Mouse (Mus musculus): ENCODE data around the gene Zfhx3.
A peak's percentile ranks its signal among the peaks of the same experiment; 100 is the strongest.

The Zfhx3 gene

GRCm38 (mm10) chr8:108689694-108690093 lies 747.2 kb downstream of the Zfhx3 start:
- no peak for DNase-seq

GRCm38 (mm10) chr8:108690576-108691455 lies 748.4 kb downstream of the Zfhx3 start:
- no peak for DNase-seq

GRCm38 (mm10) chr8:108691456-108692238 lies 749.2 kb downstream of the Zfhx3 start:
- DNase-seq = peak; percentile 48 to 58

- peak; percentile 40 to 58 for DNase-seq
Observed at GRCm38 (mm10) chr8:108692239-108692627, 749.8 kb downstream of the Zfhx3 start.

GRCm38 (mm10) chr8:108692669-108693665 lies 750.5 kb downstream of the Zfhx3 start:
- DNase-seq = no peak

- peak; percentile 69 to 79 for DNase-seq
Observed at GRCm38 (mm10) chr8:108693841-108694240, 751.4 kb downstream of the Zfhx3 start.

GRCm38 (mm10) chr8:108694516-108694915 lies 752.1 kb downstream of the Zfhx3 start:
- no peak for DNase-seq

- no peak for DNase-seq
Observed at GRCm38 (mm10) chr8:108695242-108695880, 752.9 kb downstream of the Zfhx3 start.

GRCm38 (mm10) chr8:108695938-108696630 lies 753.6 kb downstream of the Zfhx3 start:
- peak; percentile 46 to 52 for DNase-seq

- DNase-seq = no peak
Observed at GRCm38 (mm10) chr8:108696631-108697410, 754.4 kb downstream of the Zfhx3 start.

- DNase-seq = no peak
Observed at GRCm38 (mm10) chr8:108697589-108697988, 755.1 kb downstream of the Zfhx3 start.

- DNase-seq = no peak
Observed at GRCm38 (mm10) chr8:108698101-108698660, 755.7 kb downstream of the Zfhx3 start.

- no peak for DNase-seq
Observed at GRCm38 (mm10) chr8:108699011-108699410, 756.6 kb downstream of the Zfhx3 start.

- DNase-seq = no peak
Observed at GRCm38 (mm10) chr8:108699454-108700345, 757.3 kb downstream of the Zfhx3 start.

- no peak for DNase-seq
Observed at GRCm38 (mm10) chr8:108701381-108702175, 759.1 kb downstream of the Zfhx3 start.

GRCm38 (mm10) chr8:108702201-108702600 lies 759.8 kb downstream of the Zfhx3 start:
- no peak for DNase-seq

GRCm38 (mm10) chr8:108705751-108706150 lies 763.3 kb downstream of the Zfhx3 start:
- DNase-seq = no peak

- no peak for DNase-seq
Observed at GRCm38 (mm10) chr8:108706491-108706847, 764.0 kb downstream of the Zfhx3 start.

All from lung, adult 18-20 months (tissue).